Mouse (Mus musculus): ENCODE measurements around the gene Rexo5. TPM values are rescaled to one million over a fixed set of nuclear protein-coding genes. Genes with fewer than 3 reads are reported as not detected.

Gene Rexo5
- 12.4 and 13.2 TPM in 2 replicates for polyA plus RNA-seq (2012; rRNA removed)

GRCm38 (mm10) chr7:119793586-119794250 is at the start of gene Rexo5, which contains the start of gene Eri2:
TSS of gene Rexo5 (plus strand) at chr7:119794006.
TSS of gene Eri2 (minus strand) at chr7:119794058.

GRCm38 (mm10) chr7:119760527-119760951 is 33.3 kb upstream of the Rexo5 start, which contains the start of gene Acsm3:
TSS of gene Acsm3 (plus strand) at chr7:119760923.

GRCm38 (mm10) chr7:119895639-119896512 is 102.1 kb downstream of the Rexo5 start, which contains the start of the genes Lyrm1 and Dcun1d3:
TSS of gene Lyrm1 (plus strand) at chr7:119895861.
TSS of gene Dcun1d3 (minus strand) at chr7:119896298.

Other genes with a start within 250 kb of the Rexo5 start
- not detected in 2 replicates for gene Acsm2, start 239.7 kb upstream of the Rexo5 start, polyA plus RNA-seq (2012; rRNA removed)
- gene Acsm1, start 187.0 kb upstream of the Rexo5 start, polyA plus RNA-seq (2012; rRNA removed): 1.2 and 1.4 TPM in 2 replicates
- not detected in 2 replicates for gene Acsm4, start 104.0 kb upstream of the Rexo5 start, polyA plus RNA-seq (2012; rRNA removed)
- gene Thumpd1, start 73.2 kb upstream of the Rexo5 start, polyA plus RNA-seq (2012; rRNA removed): 15.8 and 17.3 TPM in 2 replicates
- 2.1 TPM in 2 replicates for gene Acsm3, start 33.1 kb upstream of the Rexo5 start, polyA plus RNA-seq (2012; rRNA removed)
- 4.2 and 4.9 TPM in 2 replicates for gene Eri2, start 52 bp downstream of the Rexo5 start, polyA plus RNA-seq (2012; rRNA removed)
- gene Lyrm1, start 101.9 kb downstream of the Rexo5 start, polyA plus RNA-seq (2012; rRNA removed): 1.5 and 1.7 TPM in 2 replicates
- gene Dcun1d3, start 102.3 kb downstream of the Rexo5 start, polyA plus RNA-seq (2012; rRNA removed): 0.83 and 0.99 TPM in 2 replicates

All from liver, embryonic 14 days (tissue).